Mouse (Mus musculus) lung, adult 2 months (tissue): ENCODE measurements around the gene Dhdds.

Experiments
- CTCF ChIP-seq: fragments of 200-500 bp; IDR thresholded peaks from 2 replicates; pipeline ENCODE4 v1.5.1; 2011; ENCODE audit warnings: mild to moderate bottlenecking, low read length, control low read depth; ENCODE audit not compliant: insufficient read depth
- POLR2A ChIP-seq: fragments of 200-500 bp; IDR thresholded peaks from 2 replicates; pipeline ENCODE4 v1.6.1; 2011; ENCODE audit warnings: low read depth, mild to moderate bottlenecking, control low read depth, low read length, borderline replicate concordance; ENCODE audit errors: extremely low read depth

GRCm38 (mm10) chr4:134019641-134020351 lies 19.1 kb upstream of the Dhdds start:
- no peak for TF ChIP-seq POLR2A
- no peak for TF ChIP-seq CTCF
